In genomic region chr10:96617951-96618575, GRCm38 (mm10) we compare ENCODE assay signal across 8 mouse cellular contexts. TPM values are rescaled to one million over a fixed set of nuclear protein-coding genes. Genes with fewer than 3 reads are reported as not detected.
DNase-seq lines count a peak whose midpoint lies in the region; ATAC-seq and TF ChIP-seq lines count a peak whose summit lies in the region.

No protein-coding gene starts in this region.

- peaks cover 44% of the 10 kb centered on the region for H3K4me1 ChIP-seq in E14TG2a.4 (replicated peaks; ENCODE audit: low read depth, low read length)
- peaks cover 38% of the 10 kb centered on the region for H3K4me1 ChIP-seq in forebrain, embryonic 13.5 days
- H3K4me1 ChIP-seq in heart, postnatal 0 days (ENCODE audit: control insufficient read depth, insufficient read depth) = peaks cover 15% of the 10 kb centered on the region; the same call in 1 of the 2 replicates
- H3K4me1 ChIP-seq in liver, embryonic 15.5 days (replicated peaks) = peaks cover 35% of the 10 kb centered on the region
- H3K4me1 ChIP-seq in neural tube, embryonic 11.5 days (ENCODE audit: control insufficient read depth, insufficient read depth, low read length) = peaks cover 15% of the 10 kb centered on the region; the same call in 1 of the 2 replicates
- 0 out of 2 replicates have a peak, but pooled peaks cover 3% of the 10 kb centered on the region for H3K4me1 ChIP-seq in stomach, postnatal 0 days (replicated peaks; ENCODE audit: control insufficient read depth, insufficient read depth)

- under 1% methylated on average over 29 of the region's 29 CpGs for WGBS in forebrain, embryonic 13.5 days
- 1% methylated on average over 29 of the region's 29 CpGs for WGBS in heart, postnatal 0 days
- WGBS in liver, embryonic 15.5 days (ENCODE audit: insufficient replicate concordance) = under 1% methylated on average over 29 of the region's 29 CpGs
- WGBS in neural tube, embryonic 11.5 days = 0% methylated on average over 29 of the region's 29 CpGs
- under 1% methylated on average over 29 of the region's 29 CpGs for WGBS in stomach, postnatal 0 days

- ATAC-seq in cerebellum, adult (ENCODE audit: insufficient number of reproducible peaks, low FRiP score, low TSS enrichment) = 0 out of 2 replicates have a peak, but pooled peaks have one; percentile 15
- 0 out of 2 replicates have a peak, but pooled peaks have one; percentile 6 for ATAC-seq in forebrain, embryonic 13.5 days
- ATAC-seq in heart, postnatal 0 days (ENCODE audit: insufficient read depth, low read depth) = peak; percentile 45
- peak; percentile 8; the same call in 1 of the 2 replicates for ATAC-seq in liver, embryonic 15.5 days (ENCODE audit: insufficient read depth)
- ATAC-seq in neural tube, embryonic 11.5 days (ENCODE audit: insufficient read depth, low FRiP score, low TSS enrichment) = peak; percentile 6
- peak; percentile 45 for ATAC-seq in stomach, postnatal 0 days (ENCODE audit: low FRiP score, low TSS enrichment)

- H3K36me3 ChIP-seq in E14TG2a.4 (ENCODE audit: insufficient read depth, low read length) = peaks cover 34% of the 10 kb centered on the region
- peaks cover 17% of the 10 kb centered on the region for H3K36me3 ChIP-seq in forebrain, embryonic 13.5 days (ENCODE audit: poor library complexity, severe bottlenecking)
- peaks cover 7% of the 10 kb centered on the region for H3K36me3 ChIP-seq in heart, postnatal 0 days (replicated peaks; ENCODE audit: control insufficient read depth, insufficient read depth, low read length)
- peaks cover 17% of the 10 kb centered on the region for H3K36me3 ChIP-seq in liver, embryonic 15.5 days (replicated peaks)
- peaks cover 2% of the 10 kb centered on the region; the same call in 1 of the 2 replicates for H3K36me3 ChIP-seq in neural tube, embryonic 11.5 days (ENCODE audit: control insufficient read depth, insufficient read depth, low read length)
- no peaks in the 10 kb centered on the region for H3K36me3 ChIP-seq in stomach, postnatal 0 days (ENCODE audit: control insufficient read depth, insufficient read depth, low read length)

- peak; percentile 40 for DNase-seq in heart, postnatal 0 days (ENCODE audit: low spot score)
- peak; percentile 77 to 85 for DNase-seq in kidney, postnatal 36 days
- peak; percentile 71 for DNase-seq in neural tube, embryonic 11.5 days (ENCODE audit: low spot score)
- DNase-seq in stomach, postnatal 0 days (ENCODE audit: low spot score) = peak; percentile 73

- TF ChIP-seq CTCF in E14TG2a.4 (conservative IDR thresholded peaks at IDR 0.05; ENCODE audit: low read length) = 0 out of 2 replicates have a peak, but pooled peaks have one; percentile 2
- peak; percentile 56 for TF ChIP-seq CTCF in heart, postnatal 0 days (IDR thresholded peaks at IDR 0.05; ENCODE audit: low read depth)
- peak; percentile 71 for TF ChIP-seq CTCF in stomach, postnatal 0 days (IDR thresholded peaks at IDR 0.05; ENCODE audit: low read depth)

- H3K27me3 ChIP-seq in E14TG2a.4 (ENCODE audit: insufficient read depth, low read length) = no peaks in the 10 kb centered on the region
- no peaks in the 10 kb centered on the region for H3K27me3 ChIP-seq in forebrain, embryonic 13.5 days
- no peaks in the 10 kb centered on the region for H3K27me3 ChIP-seq in heart, postnatal 0 days (ENCODE audit: control insufficient read depth, insufficient read depth, low read length)
- no peaks in the 10 kb centered on the region for H3K27me3 ChIP-seq in liver, embryonic 15.5 days
- no peaks in the 10 kb centered on the region for H3K27me3 ChIP-seq in neural tube, embryonic 11.5 days (ENCODE audit: control insufficient read depth, insufficient read depth, low read length)
- H3K27me3 ChIP-seq in stomach, postnatal 0 days (ENCODE audit: control insufficient read depth, insufficient read depth, low read length) = no peaks in the 10 kb centered on the region

- H3K9me3 ChIP-seq in E14TG2a.4 (ENCODE audit: low read length) = no peaks in the 10 kb centered on the region
- H3K9me3 ChIP-seq in forebrain, embryonic 13.5 days (replicated peaks) = no peaks in the 10 kb centered on the region
- no peaks in the 10 kb centered on the region; the same call in 1 of the 2 replicates for H3K9me3 ChIP-seq in heart, postnatal 0 days (replicated peaks; ENCODE audit: control insufficient read depth, low read length)
- H3K9me3 ChIP-seq in liver, embryonic 15.5 days (replicated peaks) = no peaks in the 10 kb centered on the region
- H3K9me3 ChIP-seq in neural tube, embryonic 11.5 days (ENCODE audit: control insufficient read depth, low read length) = no peaks in the 10 kb centered on the region
- H3K9me3 ChIP-seq in stomach, postnatal 0 days (ENCODE audit: control insufficient read depth, low read length) = no peaks in the 10 kb centered on the region

- peak overlapping the region; percentile 100 for H3K9ac ChIP-seq in forebrain, embryonic 13.5 days
- peak overlapping the region; percentile 98 for H3K9ac ChIP-seq in heart, postnatal 0 days (replicated peaks; ENCODE audit: low read depth, low read length)
- H3K9ac ChIP-seq in liver, embryonic 15.5 days = peak overlapping the region; percentile 95
- H3K9ac ChIP-seq in neural tube, embryonic 11.5 days (ENCODE audit: low read length) = peak overlapping the region; percentile 99
- peak overlapping the region; percentile 99 for H3K9ac ChIP-seq in stomach, postnatal 0 days (ENCODE audit: low read length)

- peak overlapping the region; percentile 62 for H3K4me2 ChIP-seq in forebrain, embryonic 13.5 days
- peak overlapping the region; percentile 64 for H3K4me2 ChIP-seq in heart, postnatal 0 days (ENCODE audit: low read depth, low read length)
- peak overlapping the region; percentile 83 for H3K4me2 ChIP-seq in liver, embryonic 15.5 days
- H3K4me2 ChIP-seq in neural tube, embryonic 11.5 days (ENCODE audit: low read depth) = peak overlapping the region; percentile 37
- peak overlapping the region; percentile 52 for H3K4me2 ChIP-seq in stomach, postnatal 0 days (replicated peaks; ENCODE audit: low read depth)

- H3K4me3 ChIP-seq in E14TG2a.4 (replicated peaks; ENCODE audit: low read length) = peak overlapping the region; percentile 91
- peak overlapping the region; percentile 97 for H3K4me3 ChIP-seq in forebrain, embryonic 13.5 days
- H3K4me3 ChIP-seq in heart, postnatal 0 days (ENCODE audit: low read depth, low read length) = peak overlapping the region; percentile 94
- H3K4me3 ChIP-seq in liver, embryonic 15.5 days (replicated peaks) = peak overlapping the region; percentile 92
- peak overlapping the region; percentile 99 for H3K4me3 ChIP-seq in neural tube, embryonic 11.5 days (ENCODE audit: low read depth, low read length)
- H3K4me3 ChIP-seq in stomach, postnatal 0 days (ENCODE audit: low read depth, low read length) = peak overlapping the region; percentile 100

- H3K27ac ChIP-seq in forebrain, embryonic 13.5 days = peak overlapping the region; percentile 96
- H3K27ac ChIP-seq in heart, postnatal 0 days (ENCODE audit: low read depth) = peak overlapping the region; percentile 93
- H3K27ac ChIP-seq in liver, embryonic 15.5 days (replicated peaks) = peak overlapping the region; percentile 87
- peak overlapping the region; percentile 95 for H3K27ac ChIP-seq in neural tube, embryonic 11.5 days (ENCODE audit: low read depth, low read length)
- peak overlapping the region; percentile 99 for H3K27ac ChIP-seq in stomach, postnatal 0 days (replicated peaks)

- no peak for TF ChIP-seq EP300 in heart, postnatal 0 days (IDR thresholded peaks at IDR 0.05; ENCODE audit: low read depth)
- no peak for TF ChIP-seq EP300 in stomach, postnatal 0 days (optimal IDR thresholded peaks at IDR 0.05)

RNA-seq across cellular contexts. Expression of gene Btg1, which starts 1.3 kb away (rescaled TPM):
- 52.9 and 55.0 TPM in 2 replicates for polyA plus RNA-seq in forebrain, embryonic 13.5 days (2015; fragmentation: Nextera tagmentation; extraction: Ambion mirVana)
- total RNA-seq in heart, postnatal 0 days (2014; rRNA removed; ENCODE audit: low replicate concordance) = 21.6 and 24.7 TPM in 2 replicates
- 28.7 and 38.9 TPM in 2 replicates for polyA plus RNA-seq in heart, postnatal 0 days (2015; fragmentation: Nextera tagmentation; extraction: Ambion mirVana)
- polyA plus RNA-seq in liver, embryonic 15.5 days (2015; fragmentation: Nextera tagmentation; extraction: Ambion mirVana) = 9.5 and 11.6 TPM in 2 replicates
- 63.0 and 69.3 TPM in 2 replicates for polyA plus RNA-seq in neural tube, embryonic 11.5 days (2014; fragmentation: Nextera tagmentation; extraction: Ambion mirVana)
- 59.8 and 63.0 TPM in 2 replicates for polyA plus RNA-seq in stomach, postnatal 0 days (2015; fragmentation: Nextera tagmentation; extraction: Ambion mirVana)

Comparison
In these comparisons a context has a peak if more than half of its experiments do, and no peak if none do; other contexts are left out.
1. Peak in every context shown above with its lines: DNase-seq, ATAC-seq, H3K4me3 ChIP-seq and H3K27ac ChIP-seq.
2. CTCF ChIP-seq: peak in every context shown above with its lines; median percentile 71 in stomach, postnatal 0 days; 56 in heart, postnatal 0 days; 2 in E14TG2a.4.